Mouse (Mus musculus) spleen, adult 12 weeks (tissue): ENCODE results near the gene Gm17018.
"Not testable (repeated sequence)": the region's sequence is repeated elsewhere in the genome, so short reads cannot be mapped to it uniquely, and the experiment has no call there.

Experiments
- DNase-seq: peaks from one replicate; pipeline ENCODE4 v3.0.0; 2022; ENCODE audit warnings: low spot score

Gm17018 gene

DNA sequence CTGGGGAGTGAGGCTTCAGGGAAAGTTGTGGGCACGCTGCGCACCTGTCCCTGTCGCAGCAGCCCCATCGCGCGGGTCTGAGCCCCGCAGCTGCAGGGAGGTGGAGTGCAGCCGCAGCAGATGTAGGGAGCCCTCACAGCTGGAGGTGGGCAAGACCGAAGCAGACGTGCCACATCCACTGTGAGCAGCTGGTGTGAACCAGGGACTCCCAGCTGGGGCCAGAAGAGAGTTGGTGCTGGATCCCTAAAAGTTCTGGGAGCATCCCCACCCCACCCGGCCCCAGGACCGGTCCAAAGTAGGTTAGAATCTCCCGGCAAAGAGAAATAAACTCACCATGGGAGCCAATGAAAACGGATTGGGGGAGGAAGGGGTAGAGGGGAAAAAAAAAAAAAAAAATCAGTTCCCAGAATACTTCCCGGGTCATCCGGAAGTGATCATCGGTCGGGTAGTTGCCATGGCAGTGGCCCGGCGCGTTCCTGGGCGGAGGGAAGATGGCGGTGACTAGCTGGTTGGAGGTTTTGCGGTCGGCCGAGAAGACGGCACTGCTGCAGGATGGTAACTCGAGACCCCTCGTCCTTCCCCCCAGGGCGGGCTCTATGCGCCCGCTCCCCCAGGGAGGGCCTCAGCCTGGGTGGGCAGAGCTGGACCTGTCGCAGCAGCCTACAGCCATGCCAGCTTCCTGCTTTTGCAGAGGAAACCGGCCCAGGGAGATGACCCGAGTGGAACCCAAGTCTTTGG, at the start of gene Gm17018, which contains the start of gene Poll:
Gene Gm17018, plus strand, starts transcription at position 463 of the 738 bp plus-strand sequence.
Gene Poll, minus strand, starts transcription at position 379 of the 738 bp plus-strand sequence.
- DNase-seq, result peak; percentile 69

DNA sequence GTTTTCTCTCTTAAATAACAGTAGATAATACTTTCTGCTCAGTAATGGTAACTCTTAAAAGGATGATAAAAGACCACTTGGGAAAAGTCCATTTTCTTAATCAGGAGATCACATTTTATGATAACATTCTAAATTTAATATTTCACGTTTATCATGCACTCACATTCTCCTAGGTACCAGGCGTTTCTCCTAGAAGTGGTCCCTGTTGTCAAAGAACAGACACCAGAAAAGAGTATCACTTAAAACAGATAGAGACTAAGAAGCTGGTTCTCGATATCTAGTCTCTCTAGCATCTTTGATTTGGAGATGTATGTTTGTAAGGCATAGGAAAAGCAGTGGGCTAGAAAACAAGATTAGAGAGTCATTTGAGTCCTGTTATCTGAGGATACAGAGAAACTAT, 49.7 kb upstream of the Gm17018 start:
- no peak for DNase-seq

DNA sequence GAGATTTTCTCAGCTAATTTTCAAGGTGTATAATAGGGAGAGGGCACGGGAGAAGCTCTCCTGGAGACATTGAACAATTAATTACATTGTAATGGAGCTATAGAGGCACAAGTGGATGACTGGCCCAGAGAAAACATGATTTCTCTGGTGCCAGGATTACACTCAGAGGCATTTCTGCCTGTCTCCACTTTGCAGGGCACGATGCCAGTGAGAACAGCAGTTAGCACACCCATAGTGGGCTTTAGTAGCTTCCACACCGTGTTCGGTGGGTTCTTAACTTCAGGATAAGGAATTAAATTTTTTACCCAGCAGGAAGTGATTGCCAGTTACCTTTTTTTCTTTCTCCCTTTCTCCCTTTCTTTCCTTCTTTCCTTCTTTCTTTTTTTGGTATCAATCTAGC, 49.0 kb upstream of the Gm17018 start:
- DNase-seq, result no peak

DNA sequence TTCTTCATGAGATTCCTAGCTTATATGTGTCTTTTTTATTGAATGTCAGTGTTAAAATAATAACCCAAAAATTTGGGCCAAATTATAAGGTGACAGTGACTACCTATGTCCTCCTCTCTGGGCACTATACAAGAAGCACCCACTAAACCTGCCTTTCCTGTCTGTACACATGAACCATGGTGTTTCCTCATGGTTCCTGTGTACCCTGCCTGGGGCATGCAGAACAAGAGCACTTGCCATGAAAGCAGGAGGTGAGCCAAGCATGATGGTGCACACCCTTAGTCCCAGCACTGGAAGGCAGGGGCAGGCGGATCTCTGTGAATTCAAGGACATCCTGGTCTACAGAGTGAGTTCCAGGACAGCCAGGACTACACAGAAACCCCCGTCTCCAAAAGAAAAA, 45.1 kb upstream of the Gm17018 start:
- DNase-seq, result no peak

DNA sequence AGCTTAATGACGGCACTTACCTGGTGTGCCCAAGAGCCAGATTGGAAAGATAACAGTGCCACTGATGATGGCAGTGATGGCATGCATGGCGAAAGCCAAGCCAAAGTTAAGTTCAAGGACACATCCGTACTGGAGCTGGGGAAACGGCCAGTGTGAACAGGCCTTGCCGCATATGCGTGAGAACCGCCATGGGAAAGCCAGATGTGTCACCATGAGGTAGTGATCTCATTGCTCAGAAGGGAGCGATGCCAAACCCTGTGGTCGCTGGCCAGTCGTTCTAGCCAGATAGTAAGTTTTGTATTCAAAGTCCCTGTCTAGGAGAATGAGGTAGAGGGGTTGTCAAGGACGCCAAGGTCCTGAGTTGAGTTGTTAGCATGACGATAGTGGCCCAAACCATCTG, 44.2 kb upstream of the Gm17018 start:
- DNase-seq, result no peak

DNA sequence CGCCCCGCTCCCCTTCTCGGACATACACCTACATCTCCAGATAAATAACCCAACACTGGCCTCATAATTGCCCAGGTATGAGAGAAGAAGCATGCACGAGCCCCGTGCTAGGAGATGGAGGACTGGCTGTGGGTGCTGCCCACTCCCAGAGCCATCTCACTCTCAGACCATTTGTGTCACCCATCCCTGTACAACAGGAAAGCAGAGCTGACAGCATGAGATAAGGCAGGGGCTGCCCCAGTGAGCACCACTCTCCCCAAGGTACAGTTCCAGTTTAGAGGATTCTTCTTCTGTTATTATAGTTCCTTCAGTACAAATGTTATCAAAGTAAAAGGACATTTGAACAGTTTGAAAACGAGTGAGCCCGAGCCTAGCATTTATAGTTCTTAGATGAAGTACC, 33.0 kb upstream of the Gm17018 start:
- no peak for DNase-seq

DNA sequence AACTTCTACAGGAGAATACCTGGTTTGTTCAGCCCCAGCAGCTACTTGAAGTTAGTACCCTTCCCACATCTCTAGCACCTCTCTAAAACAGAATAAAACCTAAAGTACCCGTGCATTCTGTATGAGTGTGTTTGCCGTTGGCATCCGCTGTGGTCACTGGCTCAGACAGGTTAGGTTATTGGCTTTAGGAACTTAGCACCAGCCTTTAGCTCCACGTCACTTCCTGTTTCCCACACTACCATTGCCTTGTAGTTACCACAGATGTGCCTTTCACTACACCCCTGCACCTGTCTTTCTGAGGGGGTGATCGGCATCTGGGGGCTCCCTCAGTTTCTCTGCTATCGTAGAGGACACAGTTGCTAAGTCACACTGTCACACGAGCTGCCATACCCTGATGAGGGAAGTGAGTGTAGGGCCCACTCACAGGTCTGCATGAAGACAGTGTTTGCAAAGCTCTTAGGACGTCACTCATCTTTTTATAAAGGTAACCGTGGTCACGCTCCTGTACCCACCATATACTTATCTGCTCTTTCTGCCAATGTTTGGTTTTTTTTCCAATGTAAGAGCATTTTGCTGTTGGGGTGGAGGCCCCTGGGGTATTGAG, 32.4 kb upstream of the Gm17018 start:
- no peak for DNase-seq

DNA sequence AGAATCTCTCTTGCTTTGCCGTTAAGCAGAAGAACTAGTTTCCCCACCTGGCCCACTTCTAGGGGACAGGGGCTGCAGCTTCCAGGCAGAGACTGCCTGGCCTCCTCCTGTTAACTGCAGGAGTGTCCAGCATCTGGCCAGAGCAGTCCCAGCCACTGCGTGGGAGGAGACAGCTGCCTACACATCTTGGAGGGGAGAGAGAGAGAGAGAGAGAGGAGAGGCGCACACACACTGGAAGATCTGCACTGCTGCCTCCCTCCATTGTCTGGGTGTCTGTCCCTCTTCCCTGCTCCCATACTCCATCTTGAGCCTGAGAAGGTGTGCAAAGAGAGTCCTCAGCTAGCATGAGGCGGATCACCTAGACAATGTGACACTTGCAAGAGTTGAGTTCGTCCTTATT, 31.1 kb upstream of the Gm17018 start:
- DNase-seq, result no peak

DNA sequence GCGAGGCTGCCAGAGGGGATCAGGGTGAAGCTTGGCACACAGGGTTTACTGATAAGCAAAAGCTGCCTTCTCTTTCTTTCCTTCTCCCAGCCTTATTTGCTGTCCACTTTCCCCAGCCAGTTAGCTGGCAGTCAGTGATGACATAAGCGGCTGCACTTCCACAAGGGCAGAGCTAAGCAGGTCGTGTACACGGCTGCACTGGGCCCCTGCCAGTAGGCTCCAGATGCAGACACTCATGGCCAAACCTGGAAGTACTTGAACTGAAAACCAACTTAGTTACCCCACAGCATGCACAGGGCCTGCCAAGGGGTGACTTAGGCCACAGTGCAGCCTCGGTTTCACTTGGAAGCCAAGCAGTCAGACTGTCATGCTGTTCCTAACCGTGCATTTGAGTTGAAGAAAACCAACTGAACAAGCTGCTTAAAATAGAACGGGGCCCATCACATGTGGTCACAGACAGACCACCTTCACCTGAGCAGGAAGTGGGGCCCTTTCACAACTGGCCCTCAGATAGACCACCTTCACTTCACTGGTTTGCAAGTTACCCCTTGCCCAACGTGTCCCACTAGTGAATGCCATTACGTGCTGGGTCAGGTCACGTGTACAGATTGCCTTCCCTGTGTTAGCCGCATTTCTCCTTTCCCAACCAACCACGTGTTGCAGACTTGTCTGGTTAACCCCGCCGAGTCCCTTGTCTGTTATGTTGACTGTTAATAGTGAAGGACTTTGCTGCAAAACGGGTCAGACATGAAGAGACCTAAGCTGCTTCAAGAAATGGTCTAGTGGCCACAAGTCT, 30.0 kb upstream of the Gm17018 start:
- DNase-seq, result no peak

DNA sequence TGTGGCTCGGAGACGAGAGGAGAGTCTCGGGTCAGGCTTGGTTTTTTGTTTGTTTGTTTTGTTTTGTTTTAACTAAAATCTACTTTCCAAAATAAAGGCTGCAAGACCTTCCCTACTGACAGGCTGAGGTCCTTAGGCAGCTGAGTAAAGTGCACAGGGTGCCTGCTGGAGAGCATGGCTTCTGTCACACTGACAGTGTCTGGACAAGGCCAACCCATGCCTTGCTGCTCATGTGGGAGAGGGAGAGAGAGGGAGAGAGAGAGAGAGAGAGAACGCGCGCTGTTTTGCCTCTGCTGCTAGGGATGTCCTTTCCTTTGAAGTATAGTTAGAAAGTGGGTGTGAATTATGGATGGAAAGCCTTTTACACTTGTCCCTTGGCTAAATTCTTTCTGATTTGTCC, 28.9 kb upstream of the Gm17018 start:
- no peak for DNase-seq

DNA sequence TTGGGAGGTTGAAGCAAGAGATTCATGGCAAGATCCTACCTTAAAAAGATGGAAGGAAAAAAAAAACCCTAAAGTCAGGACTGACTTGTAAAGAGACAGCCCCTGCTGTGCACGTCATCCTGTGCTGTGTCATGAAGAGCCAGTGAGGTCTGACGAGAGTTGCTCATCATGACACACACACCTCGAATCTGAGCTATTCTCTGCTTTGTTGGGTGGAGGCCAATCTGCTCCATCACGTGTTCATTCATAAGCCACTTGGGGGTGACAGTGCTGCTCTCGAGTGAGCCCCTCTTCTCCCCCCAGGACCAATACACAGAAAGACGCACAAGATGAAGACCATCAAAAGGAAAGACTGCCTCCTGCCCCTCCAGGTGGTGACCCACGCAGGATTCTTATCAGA, 26.8 kb upstream of the Gm17018 start:
- no peak for DNase-seq

DNA sequence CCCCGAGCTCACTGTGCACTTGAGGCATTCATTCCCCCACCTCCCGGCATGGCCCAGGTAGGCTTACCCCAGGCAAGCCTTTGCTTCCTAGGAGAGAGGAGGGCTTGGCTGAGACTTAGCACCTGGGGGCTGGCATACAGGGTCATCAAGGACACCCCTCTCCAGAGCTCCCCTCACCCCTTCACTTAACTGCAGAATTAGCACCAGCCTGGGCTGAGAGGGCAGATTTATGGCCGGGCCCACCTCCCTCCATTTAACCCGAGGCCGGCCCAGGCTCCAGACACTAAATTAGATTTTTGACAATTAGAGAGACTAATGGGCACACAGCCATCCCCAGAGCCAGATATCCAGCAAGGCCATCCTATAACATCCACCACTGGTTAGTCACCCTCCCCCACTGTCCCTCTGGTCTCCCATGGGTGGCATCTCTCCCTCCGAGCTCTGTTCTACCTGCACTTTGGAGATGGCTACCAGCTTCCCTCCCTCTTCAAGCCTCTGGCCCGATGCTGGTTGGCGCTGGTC, 25.1 kb upstream of the Gm17018 start:
- DNase-seq, result no peak

DNA sequence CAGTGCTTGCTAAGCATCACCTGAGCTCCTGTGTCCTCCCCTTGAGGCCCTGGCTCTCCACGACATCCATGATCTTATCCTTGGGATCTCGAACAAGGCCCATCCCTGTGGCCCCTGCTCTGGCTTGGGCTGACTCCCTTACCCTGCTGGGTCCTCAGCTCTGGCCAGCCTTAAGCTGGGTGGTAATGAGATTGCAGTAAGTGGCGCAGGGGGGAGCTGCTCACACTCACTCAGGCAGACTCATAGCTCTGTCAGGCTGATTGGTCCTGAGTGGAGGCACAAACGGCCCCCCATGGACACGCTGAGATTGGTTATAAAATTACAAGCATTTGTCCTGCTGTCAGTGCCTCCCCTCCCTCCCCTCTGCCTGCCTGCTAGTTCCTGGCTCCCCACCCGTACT, 24.5 kb upstream of the Gm17018 start:
- DNase-seq, result no peak

DNA sequence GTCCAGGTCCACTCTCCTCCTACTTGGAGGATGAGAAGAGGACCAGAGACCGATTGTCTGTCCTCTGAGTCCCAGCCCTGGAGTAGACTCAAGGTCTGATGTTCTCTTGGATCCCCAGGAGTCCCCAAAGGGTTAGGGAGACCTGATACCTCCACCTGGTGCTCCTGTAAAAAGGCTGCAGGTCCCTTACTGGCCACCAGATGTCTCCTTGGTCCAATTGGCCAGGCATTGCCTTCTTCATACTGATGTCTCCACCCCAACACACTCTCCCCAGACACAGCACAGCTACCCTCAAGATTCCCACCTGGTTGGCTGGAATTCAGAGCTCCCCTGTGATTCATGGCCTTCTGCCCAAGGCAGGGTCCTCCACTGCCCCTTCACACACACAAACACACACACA, 22.9 kb upstream of the Gm17018 start:
- peak; percentile 38 for DNase-seq

DNA sequence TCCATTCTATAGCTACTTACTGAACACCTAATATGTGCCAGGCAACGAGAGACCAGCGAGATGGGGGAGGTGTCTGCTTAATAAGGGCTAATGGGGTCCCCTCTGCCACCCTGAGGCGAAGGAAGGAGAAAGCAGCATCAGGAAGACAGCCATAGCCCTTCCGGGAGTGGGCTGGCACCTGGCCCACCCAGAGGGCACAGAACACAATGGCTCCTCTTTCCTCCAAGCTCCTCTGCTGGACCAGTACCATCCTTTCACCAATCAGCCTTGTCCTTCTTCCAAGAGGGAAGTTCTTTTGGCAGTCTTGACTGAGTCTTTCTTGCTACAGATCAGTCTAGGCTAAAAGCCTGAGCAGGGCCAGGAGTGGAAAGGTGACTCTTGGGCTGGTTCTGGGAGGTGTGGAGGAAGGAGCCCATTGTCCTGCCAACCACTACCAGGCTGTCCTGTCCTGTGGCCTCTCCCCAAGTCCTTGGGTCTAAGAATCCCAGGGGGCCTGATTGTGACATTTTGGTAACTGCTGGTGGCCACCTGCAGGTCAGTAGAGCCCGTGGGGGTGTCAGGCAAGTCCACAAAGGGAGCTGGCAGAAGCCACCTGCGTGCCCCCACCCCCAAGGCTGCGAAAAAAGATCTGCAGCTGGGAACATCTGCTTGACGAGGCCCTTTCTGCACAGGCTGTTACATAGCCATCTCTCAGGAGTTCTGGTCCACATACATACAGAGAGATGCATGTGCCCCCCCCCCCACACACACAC, 19.6 kb upstream of the Gm17018 start:
- no peak for DNase-seq

DNA sequence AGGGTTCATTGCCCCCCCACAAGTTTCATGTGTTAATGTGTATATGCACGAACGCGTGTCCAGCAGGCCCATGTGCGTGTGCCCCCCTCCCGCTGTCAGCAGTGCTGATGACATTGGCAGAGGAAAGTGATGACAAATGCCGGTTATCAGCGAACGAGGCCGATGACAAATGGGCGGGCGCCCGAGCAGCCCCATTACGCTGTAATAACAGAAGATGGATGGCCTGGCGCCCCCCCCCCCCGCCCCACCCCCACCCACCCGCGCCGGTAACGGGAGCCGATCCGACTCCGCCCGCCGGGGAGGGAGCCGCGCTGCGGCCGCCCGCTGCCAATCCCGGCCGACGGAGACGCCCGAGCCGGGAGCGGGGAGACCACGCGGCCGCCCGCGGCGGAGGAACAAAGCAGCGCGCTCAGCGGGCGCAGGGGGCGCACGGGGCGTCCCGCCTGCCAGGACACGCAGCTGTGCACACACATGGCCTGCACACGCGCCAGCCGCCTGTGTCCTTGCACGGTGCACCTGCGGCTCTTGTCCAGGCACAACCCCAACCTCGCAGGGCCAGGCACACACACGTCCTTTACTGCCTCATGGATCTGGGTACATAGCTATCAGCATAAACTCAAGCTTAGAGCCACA, 18.9 kb upstream of the Gm17018 start:
- no peak for DNase-seq

DNA sequence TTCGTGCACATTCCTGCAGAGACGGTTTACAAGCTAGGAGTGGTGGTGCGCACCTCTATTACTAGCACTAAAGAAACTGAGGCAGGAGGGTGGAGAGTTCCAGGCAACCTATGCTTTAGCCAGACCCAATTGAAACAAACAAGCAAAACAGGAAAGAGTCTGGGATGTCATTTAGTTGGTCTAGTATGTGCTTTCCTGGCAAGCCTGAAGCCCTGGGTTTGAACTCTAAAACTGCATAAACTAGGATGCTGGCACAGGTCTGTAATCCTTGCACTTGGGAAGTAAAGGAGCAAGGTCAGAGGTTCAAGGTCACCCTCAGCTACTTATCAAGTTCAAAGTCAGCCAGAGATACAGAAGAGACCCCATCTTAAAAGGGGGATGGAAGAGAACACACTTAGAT, 18.4 kb upstream of the Gm17018 start:
- DNase-seq, result no peak

DNA sequence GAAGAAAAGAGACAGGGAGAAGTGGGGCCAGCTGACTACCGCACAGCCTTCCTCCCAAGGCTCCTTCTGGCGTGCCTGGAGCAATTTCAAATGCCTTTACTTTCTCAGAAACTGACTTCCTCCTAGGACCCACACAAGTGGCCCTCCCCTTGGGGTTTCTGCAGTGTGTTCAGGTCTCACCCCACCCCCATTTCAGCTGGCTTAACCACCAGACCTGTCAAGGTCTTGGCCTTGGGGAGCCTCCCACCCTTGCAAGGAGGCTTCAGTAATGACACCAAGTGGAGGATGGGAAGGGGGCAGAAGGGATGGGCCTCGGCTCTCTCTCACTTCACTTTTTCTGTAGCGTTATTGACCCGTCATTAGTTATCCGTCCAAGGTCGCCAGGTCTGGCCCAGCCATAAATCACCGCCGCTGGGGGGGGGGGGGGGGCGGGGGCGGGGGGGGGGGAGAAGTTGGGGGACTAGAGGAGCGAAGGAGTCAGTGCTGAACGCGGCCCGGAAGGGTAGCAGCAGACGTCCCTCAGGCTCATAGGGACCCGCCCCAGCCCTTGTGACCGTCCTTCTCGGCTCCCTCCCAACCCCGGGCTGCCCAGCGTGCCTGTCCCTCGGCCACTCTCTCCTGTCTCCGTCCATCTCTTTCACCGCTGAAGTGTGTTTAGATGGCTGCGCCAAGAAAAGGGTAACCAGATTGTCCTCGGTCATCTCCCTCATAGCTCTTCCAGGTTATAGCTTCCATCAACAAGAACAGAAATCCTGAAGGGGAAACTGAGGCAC, 16.1 kb upstream of the Gm17018 start:
- no peak for DNase-seq

DNA sequence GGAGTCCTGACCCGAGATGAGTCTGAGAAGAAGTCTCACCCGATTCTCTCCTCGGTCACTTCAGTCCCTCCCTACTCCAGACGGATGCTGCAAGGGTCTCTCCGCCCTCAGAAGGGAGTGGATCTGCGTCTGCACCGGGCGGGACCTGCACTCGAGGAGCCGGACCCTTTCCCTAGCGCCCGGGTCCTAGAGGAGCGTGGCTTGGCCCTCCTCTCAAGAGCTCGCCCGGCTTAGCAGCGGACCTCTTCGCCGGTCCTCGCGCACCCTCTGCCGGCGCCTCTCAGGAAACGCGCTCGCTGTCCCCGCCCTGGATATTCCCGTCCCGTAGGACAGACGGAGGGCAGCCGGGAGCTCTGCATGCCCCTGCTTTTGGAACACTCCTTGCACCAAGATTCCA, 15.5 kb upstream of the Gm17018 start:
- DNase-seq, result peak; percentile 57

DNA sequence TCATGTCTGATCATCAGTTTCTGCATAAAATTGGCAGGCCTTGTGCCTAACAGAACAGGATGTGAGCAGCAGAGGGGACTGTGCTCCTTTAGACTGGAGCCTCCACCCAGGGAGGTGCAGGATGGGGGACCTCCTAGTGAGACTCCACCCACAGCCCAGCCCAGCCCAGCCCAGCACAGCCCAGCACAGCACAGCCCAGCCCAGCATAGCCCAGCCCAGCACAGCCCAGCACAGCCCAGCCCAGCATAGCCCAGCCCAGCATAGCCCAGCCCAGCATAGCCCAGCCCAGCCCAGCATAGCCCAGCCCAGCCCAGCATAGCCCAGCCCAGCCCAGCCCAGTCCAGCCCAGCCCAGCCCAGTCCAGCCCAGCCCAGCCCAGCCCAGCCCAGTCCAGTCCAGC, 12.2 kb upstream of the Gm17018 start:
- not testable (repeated sequence) for DNase-seq
